Mouse (Mus musculus): Measurements from ENCODE around the gene Tpm4.

Tpm4 gene

DNA sequence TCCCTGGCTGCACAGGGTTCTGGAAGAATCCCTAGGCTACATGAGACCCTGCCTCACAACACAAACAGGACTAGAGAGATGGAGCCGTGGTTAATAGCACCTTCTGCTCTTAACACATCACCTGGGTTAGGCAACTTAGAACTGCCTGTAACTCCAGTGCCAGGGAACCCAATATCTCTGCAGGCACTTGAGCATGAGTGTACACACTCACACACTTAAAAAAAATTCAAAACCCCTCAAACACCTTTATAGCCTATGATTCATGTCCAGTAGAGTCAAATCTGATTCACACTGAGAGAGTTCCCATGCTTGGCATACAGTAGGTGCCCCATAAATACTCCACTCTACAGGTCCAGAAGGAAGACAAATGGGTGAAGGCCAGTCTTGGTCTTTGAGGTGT is 2.4 kb upstream of the Tpm4 start:
- H3K36me3 ChIP-seq (ENCODE audit: control insufficient read depth, insufficient read depth, low read length, poor library complexity, severe bottlenecking) = no peaks in the 10 kb centered on the region
- no peak for DNase-seq (ENCODE audit: low read depth, low spot score)

DNA sequence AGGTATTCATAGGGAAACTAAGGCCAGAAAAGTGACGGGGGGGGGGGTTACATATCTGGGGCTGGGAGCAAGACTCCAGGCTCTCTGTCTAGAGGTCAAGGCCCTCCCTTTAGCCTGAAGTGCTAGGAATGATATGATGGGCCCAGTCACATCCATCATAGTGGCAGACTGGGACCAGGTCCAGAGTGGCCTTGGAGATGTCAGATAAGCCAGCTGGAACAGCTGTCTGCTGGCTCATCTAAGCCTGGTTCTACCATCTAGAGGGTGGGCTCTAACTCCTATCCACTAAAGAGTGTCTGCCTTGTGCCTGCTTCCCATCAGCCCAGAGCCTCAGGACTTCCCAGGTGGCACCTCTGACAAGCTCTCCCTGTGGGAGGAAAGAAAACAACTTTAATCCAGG is 1.9 kb upstream of the Tpm4 start:
- no peak for DNase-seq (ENCODE audit: low read depth, low spot score)
- Histone ChIP-seq H3K36me3 (ENCODE audit: control insufficient read depth, insufficient read depth, low read length, poor library complexity, severe bottlenecking) (no peaks in the 10 kb centered on the region), H3K27me3 (ENCODE audit: control insufficient read depth, insufficient read depth, low read length, poor library complexity, severe bottlenecking) (no peaks in the 10 kb centered on the region)

More for the DNA sequence above, 2.4 kb upstream of the Tpm4 start:
- no peaks in the 10 kb centered on the region for H3K27me3 ChIP-seq (ENCODE audit: control insufficient read depth, insufficient read depth, low read length, poor library complexity, severe bottlenecking)

DNA sequence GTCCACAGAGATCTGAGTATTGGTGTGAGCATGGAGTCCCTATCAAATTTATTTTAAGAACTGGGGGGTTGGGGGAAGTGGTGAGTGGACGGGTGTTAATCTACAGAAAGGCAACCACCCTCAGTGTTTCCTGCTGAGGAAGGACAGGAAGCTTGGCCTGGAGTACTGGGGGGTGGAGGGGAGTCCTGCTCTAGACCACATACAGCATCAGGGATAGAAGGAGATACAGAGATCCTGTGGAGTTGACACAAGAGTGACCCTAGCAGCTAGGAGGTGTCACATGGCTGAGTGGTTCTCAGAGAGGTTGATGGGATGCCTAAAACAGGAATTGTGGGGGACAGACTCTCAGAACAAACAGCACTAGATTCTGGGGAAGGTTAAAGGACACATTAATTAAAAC is 1.3 kb upstream of the Tpm4 start:
- Histone ChIP-seq H3K27me3 (ENCODE audit: control insufficient read depth, insufficient read depth, low read length, poor library complexity, severe bottlenecking) (no peaks in the 10 kb centered on the region), H3K36me3 (ENCODE audit: control insufficient read depth, insufficient read depth, low read length, poor library complexity, severe bottlenecking) (peaks cover 2% of the 10 kb centered on the region; the same call in 1 of the 2 replicates)
- no peak for DNase-seq (ENCODE audit: low read depth, low spot score)

DNA sequence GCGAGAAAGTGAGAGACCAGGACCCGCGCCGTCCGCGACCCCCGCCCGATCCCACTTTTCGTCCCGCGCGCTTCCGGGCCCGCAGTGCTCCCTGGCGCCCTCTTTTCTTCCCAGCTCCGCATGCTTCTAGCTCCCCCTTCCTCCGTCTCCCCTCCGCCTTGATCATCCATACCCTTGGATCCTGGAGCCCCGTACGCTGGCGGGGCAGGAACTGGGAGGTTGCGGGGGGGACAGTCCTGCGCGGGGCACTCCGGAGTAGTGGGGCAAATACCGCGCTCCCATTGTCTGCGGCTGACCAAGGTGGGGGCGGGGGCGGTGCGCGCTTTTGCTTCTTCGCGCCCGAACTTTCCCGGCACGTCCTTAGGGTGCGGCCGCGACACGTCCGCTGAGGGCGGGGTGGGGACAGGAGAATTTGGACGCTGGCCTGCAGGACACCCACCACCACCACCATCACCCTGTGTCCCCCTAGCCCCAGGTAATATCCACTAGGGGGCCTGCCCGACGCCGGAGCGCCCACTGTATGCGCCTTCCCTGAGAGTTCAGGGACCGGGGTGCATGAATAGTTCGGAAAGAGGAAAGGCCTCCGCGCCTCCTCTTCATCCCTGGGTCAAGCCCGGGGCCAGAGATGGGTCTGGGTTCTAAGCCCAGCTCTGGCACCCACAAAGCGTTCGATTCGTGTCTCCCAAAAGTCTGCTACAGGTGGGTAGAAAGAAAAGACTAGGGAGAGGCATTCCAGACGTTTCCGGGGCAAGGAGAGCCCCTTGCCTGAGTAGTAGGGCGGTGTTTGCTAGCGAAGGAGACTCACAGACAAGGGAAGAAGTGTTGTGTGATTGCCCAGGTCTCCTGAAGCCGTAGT is 899 bp downstream of the Tpm4 start:
- Histone ChIP-seq H3K27me3 (ENCODE audit: control insufficient read depth, insufficient read depth, low read length, poor library complexity, severe bottlenecking) (no peaks in the 10 kb centered on the region), H3K36me3 (ENCODE audit: control insufficient read depth, insufficient read depth, low read length, poor library complexity, severe bottlenecking) (peaks cover 10% of the 10 kb centered on the region)
- peak; percentile 59 for DNase-seq (ENCODE audit: low read depth, low spot score)

DNA sequence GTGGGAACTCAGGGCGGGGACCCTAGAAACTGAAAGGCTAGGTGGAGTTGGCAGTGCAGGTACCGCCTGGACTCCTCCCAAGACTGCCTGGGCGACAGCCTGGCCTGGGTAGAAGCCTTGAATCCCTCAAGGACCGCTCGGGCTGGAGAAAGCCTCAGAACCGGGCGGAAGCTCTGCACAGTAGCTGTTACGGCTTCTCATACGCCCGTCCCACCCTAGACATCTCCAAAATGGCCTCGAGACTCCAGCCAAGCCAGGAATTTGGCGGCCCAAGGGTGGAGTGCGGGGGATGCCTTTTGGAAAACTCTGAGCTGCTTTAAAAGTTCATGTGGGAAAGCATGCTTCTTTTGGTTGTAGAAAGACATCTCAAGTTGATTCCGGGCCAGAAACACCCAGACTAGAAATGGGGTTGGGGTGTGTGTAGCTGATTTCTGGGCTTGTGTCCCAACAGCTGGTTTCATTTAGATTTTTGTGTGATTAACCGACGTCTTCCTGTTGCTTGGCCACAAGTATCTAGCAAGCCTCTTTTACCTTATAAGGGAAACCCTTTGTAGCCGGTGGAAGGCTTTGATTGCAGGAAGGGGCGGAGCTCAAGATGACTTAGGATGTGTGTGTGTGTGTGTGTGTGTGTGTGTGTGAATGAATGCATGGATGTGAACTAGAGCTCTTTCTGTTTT is 1.7 kb downstream of the Tpm4 start:
- H3K27me3 ChIP-seq (ENCODE audit: control insufficient read depth, insufficient read depth, low read length, poor library complexity, severe bottlenecking) = no peaks in the 10 kb centered on the region
- peak; percentile 90 for DNase-seq (ENCODE audit: low read depth, low spot score)
- H3K36me3 ChIP-seq (ENCODE audit: control insufficient read depth, insufficient read depth, low read length, poor library complexity, severe bottlenecking) = peaks cover 14% of the 10 kb centered on the region

DNA sequence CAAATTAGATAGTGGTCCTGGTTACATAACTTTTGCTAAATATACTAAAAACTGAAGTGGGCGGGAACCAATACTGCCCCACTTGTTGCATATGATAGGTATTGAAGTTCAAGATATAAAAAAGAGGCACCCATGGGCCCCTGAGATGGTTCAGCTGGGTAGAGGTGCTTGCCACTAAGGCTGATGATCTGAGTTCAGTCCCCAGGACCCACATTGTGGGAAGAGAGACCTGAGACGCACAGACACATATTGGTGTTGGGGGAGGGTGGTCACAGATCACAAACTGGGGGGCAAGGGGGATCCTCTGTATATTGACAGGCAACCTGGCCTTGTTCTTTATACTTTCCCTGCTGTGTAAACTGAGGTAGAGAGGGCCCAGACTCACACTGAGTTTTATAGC is 2.7 kb downstream of the Tpm4 start:
- Histone ChIP-seq H3K36me3 (ENCODE audit: control insufficient read depth, insufficient read depth, low read length, poor library complexity, severe bottlenecking) (peaks cover 14% of the 10 kb centered on the region), H3K27me3 (ENCODE audit: control insufficient read depth, insufficient read depth, low read length, poor library complexity, severe bottlenecking) (no peaks in the 10 kb centered on the region)
- DNase-seq (ENCODE audit: low read depth, low spot score) = no peak

DNA sequence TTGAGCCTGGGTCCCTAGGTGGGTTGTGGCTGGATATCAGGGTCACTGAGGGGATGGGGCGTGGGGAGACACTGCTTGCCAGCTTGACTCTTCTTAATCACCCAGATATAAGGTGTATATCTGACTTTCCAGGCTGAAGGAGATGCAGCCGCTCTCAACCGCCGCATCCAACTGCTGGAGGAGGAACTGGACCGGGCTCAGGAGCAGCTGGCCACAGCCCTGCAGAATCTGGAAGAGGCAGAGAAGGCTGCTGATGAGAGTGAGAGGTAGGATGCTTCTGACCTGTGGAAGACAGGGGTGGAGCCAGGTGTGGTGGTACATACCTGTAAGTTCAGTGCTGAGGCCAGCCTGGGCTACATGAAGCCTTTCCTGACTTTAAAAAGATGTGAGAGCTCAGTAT is 3.7 kb downstream of the Tpm4 start:
- H3K36me3 ChIP-seq (ENCODE audit: control insufficient read depth, insufficient read depth, low read length, poor library complexity, severe bottlenecking) = peaks cover 19% of the 10 kb centered on the region
- H3K27me3 ChIP-seq (ENCODE audit: control insufficient read depth, insufficient read depth, low read length, poor library complexity, severe bottlenecking) = no peaks in the 10 kb centered on the region
- no peak for DNase-seq (ENCODE audit: low read depth, low spot score)

DNA sequence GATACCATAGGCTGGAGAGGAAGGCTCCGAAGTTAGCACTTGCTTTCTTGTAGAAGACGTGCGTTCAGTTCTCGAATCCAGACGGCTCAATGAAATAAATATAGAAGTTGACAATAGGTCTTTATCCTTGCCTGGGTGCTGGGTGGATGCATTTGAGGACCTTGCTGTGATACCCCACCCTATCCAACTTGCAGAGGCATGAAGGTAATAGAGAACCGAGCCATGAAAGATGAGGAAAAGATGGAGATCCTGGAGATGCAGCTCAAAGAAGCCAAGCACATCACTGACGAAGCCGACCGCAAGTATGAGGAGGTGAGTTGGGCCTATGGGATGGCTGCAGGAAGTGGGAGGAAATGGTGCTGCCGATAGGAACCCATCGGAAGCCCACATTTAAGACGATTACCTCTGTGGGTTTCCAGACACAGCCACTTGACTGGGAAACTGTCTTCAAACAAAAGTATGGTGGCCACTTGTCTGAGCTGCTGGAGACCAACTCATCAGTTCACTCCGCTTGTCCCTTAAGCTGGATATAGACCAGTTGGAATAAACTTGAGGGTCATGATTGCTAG is 8.6 kb downstream of the Tpm4 start:
- no peak for DNase-seq (ENCODE audit: low read depth, low spot score)
- peaks cover 47% of the 10 kb centered on the region for H3K36me3 ChIP-seq (ENCODE audit: control insufficient read depth, insufficient read depth, low read length, poor library complexity, severe bottlenecking)
- no peaks in the 10 kb centered on the region for H3K27me3 ChIP-seq (ENCODE audit: control insufficient read depth, insufficient read depth, low read length, poor library complexity, severe bottlenecking)

DNA sequence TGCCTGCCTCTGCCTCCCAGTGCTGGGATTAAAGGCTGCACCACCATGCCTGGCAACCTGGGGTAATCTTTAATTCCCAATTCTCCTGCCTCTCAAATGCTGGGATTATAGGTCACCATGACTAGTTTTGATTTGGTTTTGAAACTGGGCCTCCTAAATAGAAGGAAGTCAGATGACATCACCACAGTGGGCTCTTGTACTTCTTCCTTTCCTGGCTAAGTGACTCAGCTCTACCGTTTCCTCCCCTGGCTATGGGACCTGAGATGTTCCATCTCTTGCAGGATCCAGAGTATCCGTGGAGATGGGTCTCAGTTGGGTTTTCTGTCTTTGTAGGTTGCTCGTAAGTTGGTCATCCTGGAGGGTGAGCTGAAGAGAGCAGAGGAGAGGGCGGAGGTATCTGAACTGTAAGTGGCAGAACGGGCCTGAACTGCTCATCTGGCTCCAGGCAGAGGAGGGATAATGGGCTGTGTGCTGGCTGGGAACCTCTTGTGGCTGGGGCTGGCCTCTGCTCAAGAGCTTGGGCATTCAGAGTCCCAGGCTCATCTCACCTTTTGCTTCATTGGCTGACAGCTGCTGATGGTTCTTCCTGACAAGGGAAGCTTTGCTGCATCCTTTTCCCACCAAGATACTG is 9.7 kb downstream of the Tpm4 start:
- H3K36me3 ChIP-seq (ENCODE audit: control insufficient read depth, insufficient read depth, low read length, poor library complexity, severe bottlenecking) = peaks cover 45% of the 10 kb centered on the region
- DNase-seq (ENCODE audit: low read depth, low spot score) = no peak

DNA sequence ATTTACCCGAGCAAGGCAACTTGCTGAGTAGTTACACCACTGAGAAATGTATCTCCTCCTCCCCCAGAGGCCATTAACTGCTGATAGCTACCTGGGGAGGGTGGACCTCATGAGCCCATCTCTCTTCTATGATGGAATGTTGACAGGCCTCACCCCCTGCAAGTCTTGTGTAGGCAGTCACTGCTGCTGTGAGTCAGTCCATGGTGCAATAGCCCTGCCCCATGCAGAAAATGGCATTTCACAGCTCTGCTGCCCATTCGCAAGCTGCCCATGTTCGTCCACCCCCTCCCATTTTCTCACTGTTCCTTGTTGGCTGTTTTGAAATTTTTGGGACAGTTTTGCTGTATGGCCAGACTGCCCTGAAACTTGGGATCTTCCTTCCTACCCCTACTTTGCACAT is 10.7 kb downstream of the Tpm4 start:
- no peak for DNase-seq (ENCODE audit: low read depth, low spot score)
- H3K27me3 ChIP-seq (ENCODE audit: control insufficient read depth, insufficient read depth, low read length, poor library complexity, severe bottlenecking) = no peaks in the 10 kb centered on the region
- peaks cover 49% of the 10 kb centered on the region for H3K36me3 ChIP-seq (ENCODE audit: control insufficient read depth, insufficient read depth, low read length, poor library complexity, severe bottlenecking)

More for the DNA sequence above, 9.7 kb downstream of the Tpm4 start:
- H3K27me3 ChIP-seq (ENCODE audit: control insufficient read depth, insufficient read depth, low read length, poor library complexity, severe bottlenecking) = no peaks in the 10 kb centered on the region

DNA sequence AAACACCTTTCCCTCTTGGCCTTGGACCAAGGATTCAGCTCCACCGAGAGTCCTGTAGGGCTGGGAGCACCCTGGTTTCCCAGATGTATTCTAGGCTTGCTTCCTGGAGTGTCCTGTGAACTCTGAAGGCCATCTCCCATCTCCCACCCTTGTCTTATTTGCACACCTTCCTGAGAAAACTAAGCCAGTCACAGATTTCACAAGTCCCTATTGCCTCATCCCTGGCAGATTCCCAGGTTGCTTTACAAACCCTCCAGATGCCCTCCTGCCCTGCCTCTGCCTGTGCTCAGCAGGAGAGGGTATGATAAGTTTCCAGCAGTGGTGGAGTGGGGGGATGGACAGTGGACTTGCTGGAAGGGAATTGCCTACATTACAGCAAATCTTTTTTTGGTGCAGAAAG is 11.3 kb downstream of the Tpm4 start:
- Histone ChIP-seq H3K36me3 (ENCODE audit: control insufficient read depth, insufficient read depth, low read length, poor library complexity, severe bottlenecking) (peaks cover 47% of the 10 kb centered on the region), H3K27me3 (ENCODE audit: control insufficient read depth, insufficient read depth, low read length, poor library complexity, severe bottlenecking) (no peaks in the 10 kb centered on the region)
- no peak for DNase-seq (ENCODE audit: low read depth, low spot score)

DNA sequence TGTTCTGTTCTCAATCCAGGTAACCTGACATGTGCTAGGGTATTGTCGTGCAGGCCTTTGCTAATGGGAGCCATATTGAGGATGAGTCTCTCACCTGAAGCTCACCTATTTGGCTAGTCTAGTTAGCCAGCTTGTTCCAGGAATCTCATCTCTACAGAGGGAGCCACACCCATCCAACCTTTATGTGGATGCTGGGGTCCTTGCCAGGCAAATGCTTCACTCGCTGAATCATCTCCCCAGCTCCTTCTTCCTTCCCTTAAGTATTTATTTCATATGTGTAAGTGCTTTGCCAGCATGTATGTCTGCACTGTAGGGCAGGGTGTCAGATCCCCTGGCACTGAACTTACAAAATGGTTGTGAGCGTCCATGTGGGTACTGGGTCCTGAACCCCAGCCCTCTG is 11.8 kb downstream of the Tpm4 start:
- DNase-seq (ENCODE audit: low read depth, low spot score) = no peak
- peaks cover 50% of the 10 kb centered on the region for H3K36me3 ChIP-seq (ENCODE audit: control insufficient read depth, insufficient read depth, low read length, poor library complexity, severe bottlenecking)
- H3K27me3 ChIP-seq (ENCODE audit: control insufficient read depth, insufficient read depth, low read length, poor library complexity, severe bottlenecking) = no peaks in the 10 kb centered on the region

DNA sequence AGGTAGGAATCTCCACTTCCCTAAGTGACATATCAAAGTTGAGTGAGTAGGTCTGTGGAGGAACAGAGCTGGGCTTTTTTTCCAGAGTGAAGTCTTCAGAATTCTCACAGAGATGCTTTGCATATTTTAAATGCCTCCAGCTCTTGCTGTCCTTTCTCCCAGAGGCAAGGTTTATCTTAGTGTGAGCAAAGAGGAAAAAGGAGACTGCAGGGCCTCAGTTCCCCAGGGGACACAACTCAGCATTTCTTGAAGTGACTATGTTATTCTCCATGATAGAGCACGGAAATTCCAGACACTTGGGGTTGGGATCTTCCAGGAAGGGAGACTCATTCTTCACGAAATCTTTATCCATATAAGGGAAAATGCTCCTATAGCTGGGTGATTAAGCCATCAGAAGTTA is 12.5 kb downstream of the Tpm4 start:
- Histone ChIP-seq H3K36me3 (ENCODE audit: control insufficient read depth, insufficient read depth, low read length, poor library complexity, severe bottlenecking) (peaks cover 50% of the 10 kb centered on the region), H3K27me3 (ENCODE audit: control insufficient read depth, insufficient read depth, low read length, poor library complexity, severe bottlenecking) (no peaks in the 10 kb centered on the region)
- DNase-seq (ENCODE audit: low read depth, low spot score) = no peak

DNA sequence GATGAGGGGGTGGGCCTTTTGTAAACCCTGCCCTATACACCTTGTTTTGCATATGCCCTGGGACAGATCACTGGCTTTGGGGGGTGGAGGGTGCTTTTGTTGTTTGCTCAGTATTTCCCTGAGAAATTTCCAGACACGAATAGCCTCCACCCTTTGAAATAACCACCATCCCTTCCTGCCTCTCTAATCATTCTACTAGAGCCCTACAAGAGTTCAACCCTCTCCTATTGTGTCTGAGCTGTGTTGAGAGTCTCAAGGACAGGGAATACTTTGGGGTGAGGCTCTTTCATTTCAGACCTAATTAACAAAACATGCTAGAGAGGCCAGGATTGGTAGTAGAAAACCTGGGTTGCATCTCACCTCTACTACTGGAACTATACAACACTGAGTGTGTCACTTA is 14.3 kb downstream of the Tpm4 start:
- DNase-seq (ENCODE audit: low read depth, low spot score) = no peak
- Histone ChIP-seq H3K36me3 (ENCODE audit: control insufficient read depth, insufficient read depth, low read length, poor library complexity, severe bottlenecking) (peaks cover 46% of the 10 kb centered on the region), H3K27me3 (ENCODE audit: control insufficient read depth, insufficient read depth, low read length, poor library complexity, severe bottlenecking) (no peaks in the 10 kb centered on the region)
